Mouse (Mus musculus) heart, adult 11 months (tissue): ENCODE data around the gene Zfp277.

ENCODE experiments used
- DNase-seq: peaks from one replicate; pipeline ENCODE4 v3.0.0; 2022

Zfp277 gene

DNA sequence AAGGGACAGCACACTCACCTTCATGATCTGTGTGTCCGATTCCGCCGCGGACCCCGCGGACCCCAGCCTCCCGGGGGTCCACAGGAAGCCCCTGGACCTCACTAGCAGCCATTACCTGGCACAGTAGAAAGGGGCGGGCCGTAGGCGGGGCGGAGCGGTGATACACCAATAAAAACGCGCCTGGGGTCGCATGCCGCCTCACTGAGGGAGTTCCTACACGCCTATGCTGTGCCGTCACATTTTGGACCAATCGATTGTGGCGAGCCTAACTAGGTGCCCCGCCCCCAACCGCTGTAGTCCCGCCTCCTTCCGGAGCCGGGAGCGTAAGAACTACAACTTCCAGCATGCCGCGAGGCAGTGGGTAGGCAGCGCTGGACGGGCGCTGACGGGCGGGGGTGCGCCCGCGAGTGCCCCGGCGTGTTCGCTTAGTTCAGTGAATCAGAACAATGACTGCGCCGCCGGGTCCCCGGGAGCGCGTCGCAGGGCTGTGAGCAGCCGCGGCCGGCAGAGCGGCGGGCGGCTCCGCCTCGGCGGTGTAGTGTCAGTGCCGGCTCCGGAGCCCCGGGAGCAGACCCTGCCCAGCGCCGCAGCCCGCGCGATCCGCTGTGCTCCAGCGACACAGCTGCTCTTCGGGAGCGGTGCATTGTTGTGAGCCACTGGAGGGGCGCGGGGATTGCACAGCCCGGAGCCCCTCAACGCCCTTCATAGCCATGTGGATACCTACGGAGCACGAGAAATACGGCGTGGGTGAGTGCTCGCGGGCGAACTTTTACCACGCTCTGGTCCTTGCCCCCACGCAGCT, at the start of gene Zfp277, which contains the start of gene Dock4:
Zfp277 (minus strand) TSS at position 255 of the 802 bp plus-strand sequence.
Dock4 (plus strand) TSS at position 305 of the 802 bp plus-strand sequence.
- DNase-seq, result peak; percentile 100

DNA sequence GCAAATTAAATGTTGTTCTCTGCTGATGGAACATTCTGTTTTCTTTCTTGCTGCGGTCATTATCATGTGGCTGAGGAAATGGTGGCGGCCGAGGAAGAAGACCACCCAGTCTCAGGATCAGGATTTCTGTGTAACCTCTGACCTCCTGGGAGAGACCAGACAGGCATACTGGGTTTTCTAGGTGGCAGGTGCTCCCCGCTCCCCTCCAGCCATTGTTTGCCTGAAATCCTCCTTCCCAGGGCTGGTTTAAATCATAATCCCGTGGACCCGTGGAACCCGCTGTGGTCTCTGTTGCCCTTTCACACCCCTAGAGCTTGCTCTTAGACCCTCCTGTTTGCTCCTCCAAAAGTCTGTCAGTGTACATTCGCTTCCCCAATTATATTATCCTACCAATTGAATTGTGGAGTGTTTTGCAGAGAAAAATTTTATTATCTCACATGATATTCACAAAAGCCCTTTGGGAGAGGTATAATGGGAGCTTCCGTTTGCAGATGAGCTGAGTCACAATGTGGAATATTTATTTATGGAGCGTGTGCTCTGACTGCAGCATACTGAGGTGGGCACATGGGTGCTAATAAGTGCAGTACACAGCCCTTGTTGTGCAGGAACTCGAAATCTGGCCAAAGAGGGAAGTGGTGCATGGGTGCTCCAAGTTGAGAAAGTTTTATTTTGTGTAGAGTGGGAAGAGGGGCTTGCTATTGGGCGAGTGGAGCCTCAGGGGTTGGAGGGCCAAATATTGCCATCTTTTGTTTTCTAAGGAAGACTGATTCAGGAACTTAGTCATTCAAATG, 40.5 kb upstream of the Zfp277 start:
- DNase-seq, result peak; percentile 59

DNA sequence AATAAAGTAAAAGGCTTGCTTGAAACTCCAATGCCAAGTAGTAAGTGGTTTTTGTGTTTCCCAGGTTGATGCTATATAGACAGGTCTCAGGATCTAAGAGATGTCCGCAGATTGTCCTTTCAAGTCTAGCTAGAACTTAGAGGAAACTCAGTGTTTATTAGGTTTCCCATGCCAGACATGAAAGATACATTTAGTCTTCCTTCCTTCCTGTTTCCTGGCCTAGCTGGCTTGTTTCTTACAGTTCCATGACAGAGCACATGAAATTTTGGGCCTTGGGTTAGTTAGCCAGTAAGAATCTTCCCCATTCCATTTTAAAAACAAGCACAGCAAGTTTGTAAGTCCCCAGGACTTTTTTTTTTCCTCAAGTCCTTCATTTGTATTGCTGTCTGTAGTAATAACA, 39.5 kb upstream of the Zfp277 start:
- DNase-seq, result peak; percentile 41

DNA sequence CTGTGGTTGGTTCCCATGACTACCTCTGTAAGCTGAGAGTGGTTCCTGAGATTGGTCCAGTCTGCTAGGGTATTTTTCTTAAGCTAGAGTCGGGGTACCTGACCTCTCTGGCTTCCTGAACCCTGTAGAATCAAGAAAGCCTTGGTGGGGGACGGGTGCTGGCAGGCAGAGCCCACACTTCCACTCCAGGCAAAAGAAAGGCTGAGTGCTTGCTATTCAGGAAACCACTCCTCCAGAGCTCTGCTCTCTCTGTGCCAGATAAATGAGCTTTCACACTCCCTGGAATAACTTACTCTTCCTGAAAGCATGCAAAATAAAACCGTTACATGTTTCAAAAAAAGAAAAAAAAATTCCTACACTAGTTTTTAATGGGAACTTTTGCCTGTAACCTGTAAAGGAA, 38.5 kb upstream of the Zfp277 start:
- peak; percentile 93 for DNase-seq

DNA sequence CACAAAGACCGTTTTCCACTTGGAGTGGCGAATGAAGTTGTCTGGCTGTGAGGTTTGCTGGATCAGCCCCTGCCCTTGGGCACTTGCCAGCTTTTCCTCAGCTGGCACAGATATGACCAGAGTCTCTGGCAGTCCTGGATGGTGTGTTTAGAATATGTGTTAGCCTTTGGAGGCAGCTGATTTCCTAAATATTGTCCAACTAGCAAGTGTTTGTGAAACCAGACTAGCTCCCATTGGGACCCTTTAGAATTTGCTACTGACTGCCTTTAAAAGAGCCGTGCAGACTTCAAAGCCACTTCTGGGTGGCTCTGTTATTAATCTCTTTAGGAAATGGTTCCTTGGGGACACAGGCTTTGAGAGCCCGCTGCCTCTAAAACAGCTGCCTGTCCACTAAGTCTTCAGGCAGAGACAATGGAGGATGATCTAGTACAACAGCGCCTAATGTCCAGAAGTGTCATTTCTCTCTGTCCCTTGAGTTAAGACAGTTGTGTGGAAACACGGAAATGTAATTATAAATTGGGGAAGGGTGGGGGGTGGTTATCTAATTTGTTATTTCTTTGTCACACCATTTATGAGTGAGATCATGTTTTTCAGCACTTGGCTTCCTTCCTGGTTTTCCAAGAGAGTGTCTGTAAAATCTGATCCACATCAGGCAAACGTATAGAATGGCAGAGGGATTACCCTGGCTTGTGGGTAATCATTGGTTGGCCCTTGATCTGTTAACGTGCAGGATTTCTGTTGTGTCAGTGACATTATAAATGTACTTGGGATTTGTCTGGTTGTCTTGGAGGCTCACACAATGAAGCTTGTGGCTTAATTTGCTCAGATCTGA, 32.1 kb upstream of the Zfp277 start:
- DNase-seq, result peak; percentile 90

DNA sequence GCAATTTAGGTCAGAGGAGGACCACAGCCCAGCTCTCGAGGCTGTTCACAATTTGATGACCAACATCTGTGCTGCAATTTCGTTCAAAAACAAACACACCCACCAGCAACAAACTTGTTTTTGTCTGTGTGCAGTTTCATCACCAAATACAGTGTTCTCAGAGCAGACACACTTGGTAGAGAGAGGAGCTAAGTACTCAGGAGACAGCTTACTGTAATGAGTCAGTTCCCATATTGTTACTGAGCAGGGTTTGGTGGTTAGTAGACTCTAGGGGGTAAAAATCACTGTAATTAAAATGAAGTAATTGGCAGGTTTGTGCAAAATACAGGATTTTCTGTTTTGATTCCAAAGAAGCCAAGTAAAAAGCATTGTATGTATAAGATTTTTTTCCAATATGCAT, 28.0 kb upstream of the Zfp277 start:
- DNase-seq, result no peak

DNA sequence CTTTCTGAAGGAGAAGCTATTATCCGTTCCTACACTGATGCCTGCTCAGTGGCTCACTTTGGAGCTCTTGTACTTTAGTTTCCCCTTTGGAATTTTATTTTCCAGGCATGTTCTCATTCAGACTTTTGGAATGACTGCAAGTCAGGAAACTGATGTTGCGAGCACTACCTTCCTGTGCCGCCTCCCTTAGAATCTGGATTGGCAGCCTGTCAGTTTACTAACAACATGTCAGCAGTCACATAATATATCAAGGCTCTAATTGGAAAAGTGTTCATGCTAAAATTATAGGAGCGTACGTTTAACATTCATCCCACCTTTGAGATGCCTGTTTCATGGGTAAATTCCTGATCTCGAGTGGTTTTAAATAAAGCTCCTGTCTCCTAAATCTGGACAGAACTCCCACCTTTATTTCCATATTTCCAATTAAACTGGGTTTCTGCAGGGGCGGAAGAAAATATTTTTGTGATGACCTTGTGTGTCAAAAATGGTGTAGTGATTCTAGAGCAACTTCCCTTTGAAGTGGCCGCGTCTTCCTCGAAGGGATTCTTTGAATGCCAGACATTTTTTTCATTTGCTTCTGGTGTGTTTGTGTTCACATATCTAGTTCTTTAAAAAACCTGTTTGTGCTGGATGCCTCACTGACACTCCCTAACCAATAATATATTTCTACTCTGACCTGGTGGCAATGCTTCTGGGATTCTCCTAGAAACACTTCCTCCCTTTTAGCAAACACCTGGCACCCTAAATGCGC, 26.1 kb upstream of the Zfp277 start:
- peak; percentile 93 for DNase-seq

DNA sequence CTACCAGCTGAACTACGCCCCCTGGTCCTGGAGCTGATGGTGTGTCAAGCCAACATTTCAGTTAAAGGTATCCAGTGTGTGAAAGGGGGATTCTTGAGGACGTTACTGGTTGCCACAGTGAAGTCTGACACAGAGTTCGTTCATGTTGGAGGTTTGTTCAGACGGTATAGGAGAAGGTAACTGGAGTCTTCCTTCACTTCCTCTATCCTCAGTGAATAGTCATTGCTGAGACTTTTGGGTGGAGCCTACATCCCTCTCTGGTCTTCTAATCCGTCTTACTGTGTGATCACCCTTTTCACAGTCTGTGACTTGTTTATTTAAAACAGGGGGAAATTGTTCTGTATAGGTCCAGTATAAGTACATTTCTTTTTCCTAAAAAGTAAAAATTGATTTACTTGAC, 23.3 kb upstream of the Zfp277 start:
- DNase-seq, result no peak

DNA sequence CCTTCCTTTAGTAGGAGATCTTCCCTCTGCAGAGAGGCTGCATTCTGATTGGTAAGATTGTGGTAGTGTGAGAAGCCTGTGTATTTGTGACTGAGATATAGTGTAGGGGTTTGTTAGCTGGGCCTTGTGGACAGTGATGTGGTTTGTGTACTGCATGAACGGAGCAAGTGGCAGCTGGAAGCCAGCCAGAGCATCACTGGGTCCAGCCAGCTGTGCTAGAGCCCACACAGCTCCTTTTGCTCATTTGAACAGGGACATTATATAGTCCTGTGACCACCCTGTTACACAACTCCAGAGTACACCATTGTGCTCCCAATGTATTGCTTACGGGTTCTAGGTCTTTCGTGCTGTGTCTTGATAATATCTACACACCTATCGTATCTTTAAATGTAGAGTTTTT, 22.5 kb upstream of the Zfp277 start:
- DNase-seq, result peak; percentile 71

DNA sequence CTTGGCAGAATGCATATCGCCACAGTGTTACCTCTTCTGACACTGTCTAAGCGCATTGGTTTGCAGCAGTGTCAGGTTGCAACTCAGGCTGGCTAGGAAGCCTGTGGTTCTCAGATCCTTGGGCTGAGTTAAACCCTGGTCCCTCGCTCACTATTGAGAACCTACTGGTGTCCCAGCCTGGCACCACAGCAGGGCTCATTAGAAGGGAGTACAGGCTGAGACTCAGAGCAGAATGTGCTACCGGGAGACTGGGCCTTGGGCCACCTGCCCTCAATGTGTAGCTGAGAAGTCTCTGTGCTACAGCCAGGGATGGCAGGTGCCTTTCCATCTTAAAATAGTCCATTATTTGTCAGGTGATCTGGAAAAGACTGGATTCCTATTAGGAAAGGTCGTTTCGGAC, 18.6 kb upstream of the Zfp277 start:
- DNase-seq, result peak; percentile 94

DNA sequence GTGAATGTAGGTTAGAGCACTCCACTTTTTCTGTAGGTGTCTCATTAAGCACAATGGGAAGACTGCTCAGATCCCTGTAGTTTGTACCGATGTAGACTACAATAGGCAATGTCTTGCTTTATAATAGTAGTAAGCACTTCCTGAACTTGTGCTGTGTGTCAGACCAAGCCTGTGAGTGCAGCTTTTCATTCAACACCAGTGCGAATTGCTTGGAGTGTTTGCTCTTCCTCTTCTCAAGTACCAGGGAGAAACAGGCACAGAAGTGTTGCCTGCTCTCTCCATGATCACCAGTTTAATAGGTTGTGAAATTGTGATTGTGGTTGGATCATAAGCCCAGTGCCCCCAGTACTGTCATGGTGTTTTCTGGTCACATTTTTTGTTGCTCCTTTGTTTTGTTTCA, 18.1 kb upstream of the Zfp277 start:
- no peak for DNase-seq

DNA sequence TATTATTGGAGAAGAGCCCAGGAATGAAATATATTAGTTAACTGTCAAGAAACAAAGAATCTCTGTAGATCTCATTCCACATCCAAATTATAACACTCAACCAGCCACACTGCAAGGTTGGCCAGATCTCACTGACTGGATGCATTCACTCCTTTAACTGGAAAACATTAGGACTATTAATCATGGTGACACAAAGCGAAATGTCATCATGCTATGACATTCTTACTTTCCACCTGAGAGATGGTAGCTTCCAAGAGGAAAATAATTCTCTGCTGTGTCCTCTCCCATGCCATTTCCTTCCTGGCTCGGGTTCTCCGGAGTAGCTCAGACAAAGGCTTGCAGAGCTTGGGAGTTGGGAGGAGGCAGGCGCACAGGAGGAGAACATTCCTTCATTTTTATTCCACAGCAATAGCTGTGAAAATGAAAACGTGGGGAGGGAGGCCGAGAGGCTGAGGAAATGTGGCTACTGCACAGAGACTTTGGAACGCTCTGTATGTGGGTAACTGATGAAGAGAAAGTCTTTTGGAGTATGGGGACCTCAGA, 17.1 kb upstream of the Zfp277 start:
- peak; percentile 84 for DNase-seq

DNA sequence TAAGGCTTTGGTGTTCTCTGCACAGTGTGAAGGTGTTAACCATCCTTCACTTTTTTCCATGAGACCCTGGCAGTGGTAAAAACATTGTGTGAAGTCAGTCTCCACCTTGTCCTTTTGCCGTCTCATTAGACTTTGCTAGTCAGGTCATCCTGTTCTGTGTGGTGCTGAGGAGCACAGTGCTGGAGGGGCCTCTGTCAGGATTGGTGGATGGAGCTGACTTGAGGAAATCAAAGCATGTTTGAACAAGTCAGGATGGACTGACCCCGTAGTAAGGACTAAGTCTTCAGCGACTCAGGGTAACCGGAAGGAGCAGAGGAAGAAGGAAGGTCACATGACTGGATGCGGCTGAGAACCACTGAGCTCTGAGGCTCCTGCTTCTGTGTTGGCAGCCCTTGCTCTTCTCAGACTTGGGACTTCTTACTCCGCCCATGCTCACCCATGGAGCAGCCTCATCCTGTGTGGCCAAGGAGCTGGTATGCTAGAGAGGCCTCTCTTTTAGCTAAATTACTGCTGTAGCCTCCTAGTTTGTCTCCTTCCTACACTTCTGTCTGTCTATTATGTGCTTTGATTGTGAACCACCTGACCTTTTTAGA, 14.1 kb upstream of the Zfp277 start:
- peak; percentile 92 for DNase-seq

DNA sequence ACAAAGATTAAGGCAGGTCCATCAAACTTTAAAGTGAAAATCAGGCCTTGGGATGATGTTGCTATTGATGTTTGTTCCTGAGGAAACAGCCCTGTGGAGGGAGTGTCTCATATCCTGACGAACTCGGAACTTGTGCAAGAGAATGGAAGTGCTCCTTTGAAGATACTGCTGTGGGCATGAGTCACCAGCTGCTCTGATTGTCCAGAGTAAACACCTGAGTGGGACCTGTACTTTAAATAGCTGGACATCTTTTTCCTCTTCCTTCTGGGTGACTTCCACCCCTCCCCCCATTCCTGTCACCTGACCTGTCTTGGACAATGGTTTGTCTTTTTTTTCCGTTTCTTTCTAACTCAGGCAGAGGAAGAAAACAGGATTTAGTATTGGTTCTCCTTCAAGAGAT, 13.3 kb upstream of the Zfp277 start:
- DNase-seq, result peak; percentile 98

DNA sequence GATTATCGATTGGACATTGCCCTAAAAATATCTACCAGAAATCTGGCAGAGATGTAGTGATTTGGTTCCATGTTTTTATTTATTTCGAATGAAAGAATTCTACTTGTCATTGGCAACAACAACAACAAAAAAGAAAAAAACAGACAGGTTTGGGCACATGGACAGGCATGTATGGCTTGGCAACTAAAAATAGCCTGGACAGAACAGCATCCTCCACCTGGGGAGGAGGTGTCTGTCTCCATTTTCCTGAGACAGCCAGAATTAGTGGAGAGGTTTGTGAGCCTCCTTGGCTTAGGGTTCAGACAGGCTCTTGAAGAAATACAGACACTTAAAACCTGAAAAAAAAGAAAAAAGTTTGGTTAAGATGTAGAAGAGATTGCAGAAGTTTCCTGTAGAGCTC, 10.8 kb upstream of the Zfp277 start:
- DNase-seq, result peak; percentile 28

DNA sequence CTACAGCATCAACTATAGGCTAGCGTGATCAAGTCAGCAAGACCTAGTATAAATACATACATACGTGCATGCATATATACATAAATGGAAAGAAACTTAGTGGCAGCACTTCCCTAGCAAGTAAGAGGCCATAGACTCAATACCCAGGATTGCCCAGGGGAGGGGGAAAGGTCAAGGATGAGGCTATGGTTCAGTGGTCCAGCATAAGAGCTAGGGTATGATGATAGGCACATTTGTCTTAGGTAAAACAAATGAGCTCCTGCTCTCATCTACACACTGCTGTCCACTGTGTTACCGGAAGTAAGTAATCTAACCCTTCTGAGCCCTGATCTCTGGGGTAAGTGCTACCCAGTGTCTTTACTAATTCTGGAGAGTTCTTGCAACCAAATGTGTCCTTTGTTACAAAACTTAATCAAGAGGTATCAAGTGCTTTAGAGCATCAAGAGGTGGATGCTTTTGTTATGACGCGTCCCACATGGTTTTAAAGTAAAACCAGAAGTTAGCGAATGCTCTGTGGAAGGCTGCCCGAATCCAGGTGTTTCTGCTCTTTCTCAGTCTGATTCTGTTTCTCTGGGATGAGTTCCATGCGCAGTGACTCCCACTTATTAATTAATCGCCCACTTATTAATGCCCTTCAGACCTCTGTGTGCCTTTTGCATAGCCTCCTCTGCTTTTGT, 3.6 kb upstream of the Zfp277 start:
- DNase-seq, result no peak

DNA sequence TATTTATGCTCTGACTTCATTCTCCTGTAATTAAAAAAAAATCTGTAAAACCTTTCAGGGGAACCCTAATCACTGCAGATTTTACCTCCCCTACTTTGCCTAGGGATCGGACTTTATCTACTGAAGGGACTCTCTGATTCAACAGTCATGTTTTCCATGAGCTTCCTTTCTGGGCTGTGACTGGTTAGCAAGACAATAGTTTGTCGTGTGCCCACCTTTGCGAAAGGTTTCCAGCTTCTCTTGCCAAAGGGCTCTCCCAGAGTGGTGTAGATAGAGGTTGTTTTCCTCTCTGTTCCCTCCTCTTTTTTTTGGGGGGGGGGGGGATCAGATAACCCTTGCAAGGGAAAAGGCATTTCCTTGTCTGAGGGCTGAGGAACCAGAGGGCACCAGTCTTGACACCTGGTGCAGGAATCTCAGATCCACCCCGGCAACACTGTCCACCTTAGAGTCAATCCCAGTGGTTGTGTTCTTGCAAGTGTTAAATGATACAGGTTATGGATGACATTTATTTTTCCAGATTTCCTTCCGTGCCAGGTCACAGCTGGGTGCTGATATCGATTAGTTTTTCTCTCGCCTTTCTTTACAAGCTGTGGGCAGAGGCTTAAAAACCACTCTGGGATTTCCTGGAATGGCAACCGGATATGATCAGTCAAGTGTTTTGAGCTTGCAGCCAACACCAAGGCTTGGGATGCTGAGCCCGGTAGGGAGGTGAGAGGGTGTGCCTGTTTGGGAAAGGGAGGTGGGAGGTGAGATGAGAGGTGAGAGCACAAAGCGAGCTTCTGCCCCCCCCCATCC, 2.1 kb upstream of the Zfp277 start:
- DNase-seq, result peak; percentile 94

DNA sequence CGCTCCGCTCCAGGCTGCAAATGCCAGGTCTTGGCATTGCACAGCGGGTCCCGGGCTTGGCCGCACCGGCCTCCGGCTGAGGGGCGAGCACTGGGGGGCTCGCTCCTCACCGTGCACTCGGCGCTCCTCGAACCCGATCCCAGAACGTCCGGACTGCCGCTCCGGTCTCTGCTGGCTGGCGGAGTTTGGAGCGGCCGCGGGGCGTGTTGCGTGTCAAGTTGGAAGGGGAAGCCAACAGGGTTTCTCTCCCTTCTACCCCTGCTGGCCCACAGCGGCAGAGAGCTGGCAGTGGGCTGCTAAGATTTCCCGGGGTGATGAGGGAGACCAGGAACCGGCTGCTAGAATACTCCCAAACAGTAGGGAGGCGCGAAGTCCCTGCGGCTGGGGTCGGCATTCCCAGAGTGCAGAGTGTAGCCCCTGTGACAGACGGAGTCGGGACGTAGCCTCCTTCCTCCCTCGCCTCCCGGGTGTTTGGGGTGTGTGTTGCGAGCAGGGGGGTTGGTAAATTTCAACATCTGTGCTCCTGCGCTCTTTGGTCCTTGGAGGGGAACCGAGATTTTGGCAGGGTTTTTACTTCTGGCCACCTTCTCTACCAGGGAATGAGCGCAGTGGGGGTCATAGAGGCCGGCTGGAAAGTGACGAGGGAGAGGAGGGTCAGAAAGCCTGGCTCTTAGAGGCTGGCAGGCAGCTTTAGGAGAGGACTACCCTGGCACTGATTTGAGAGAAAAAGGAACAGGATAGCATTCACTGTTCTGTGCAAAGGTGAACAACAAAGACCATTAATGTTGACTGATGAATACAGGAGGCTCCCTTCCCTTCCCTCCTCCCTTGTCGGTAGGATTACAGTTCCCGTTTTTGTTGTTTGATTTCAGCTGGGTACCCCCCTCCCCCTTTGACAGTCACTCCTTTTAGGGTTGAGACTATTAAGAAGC, 1.0 kb upstream of the Zfp277 start:
- peak; percentile 96 for DNase-seq

DNA sequence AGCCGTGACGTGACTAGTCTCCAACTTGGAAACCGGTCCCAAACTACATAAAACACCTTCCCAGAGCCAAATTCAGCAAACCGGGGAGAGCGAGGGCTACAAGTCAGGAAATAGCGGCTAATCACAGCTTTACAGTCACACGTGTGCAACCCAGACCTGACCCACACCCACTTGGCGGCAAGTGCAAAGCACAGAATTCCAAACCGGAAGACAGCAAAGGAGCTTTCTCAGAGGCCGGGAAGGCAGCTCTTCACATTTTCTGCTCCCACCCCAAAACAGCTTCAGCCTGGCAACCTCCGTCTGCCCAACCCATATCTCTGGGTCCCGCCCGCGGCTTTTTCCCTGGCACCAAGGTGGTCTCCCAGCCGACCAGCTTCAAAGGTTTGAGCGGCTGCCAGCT, 496 bp downstream of the Zfp277 start:
- DNase-seq, result no peak
